Mouse (Mus musculus) MEL (cell line): ENCODE data around the gene Cstf1.

ENCODE experiments used
- CTCF ChIP-seq, 3 experiments: IDR thresholded peaks in 2 of 3; conservative IDR thresholded peaks in 1 of 3; 2 replicates each; pipeline ENCODE4 v1.5.1; 2011 to 2012; ENCODE audit warnings: low read length in 3 of 3, low read depth in 2 of 3, mild to moderate bottlenecking in 2 of 3, improper control_type of control experiment in 1 of 3, inconsistent platforms in 1 of 3, mixed read lengths in 1 of 3, moderate library complexity in 1 of 3; ENCODE audit not compliant: control insufficient read depth in 1 of 3, insufficient read depth in 1 of 3, poor library complexity in 1 of 3, severe bottlenecking in 1 of 3
- ELF1 ChIP-seq: IDR thresholded peaks from 2 replicates; pipeline ENCODE4 v1.6.1; 2014; ENCODE audit warnings: low read depth, mild to moderate bottlenecking, inconsistent platforms, low read length, improper control_type of control experiment, moderate library complexity
- NRF1 ChIP-seq: IDR thresholded peaks from 2 replicates; pipeline ENCODE4 v1.6.1; 2014; ENCODE audit warnings: low read depth, mild to moderate bottlenecking, inconsistent platforms, low read length, improper control_type of control experiment, moderate library complexity; ENCODE audit not compliant: poor library complexity, insufficient read depth, severe bottlenecking
- POLR2A ChIP-seq, 2 experiments: IDR thresholded peaks; 2 replicates each; pipeline ENCODE4 v1.6.1; 2011 to 2012; ENCODE audit warnings: low read length in 2 of 2, mild to moderate bottlenecking in 2 of 2, control low read depth in 1 of 2, improper control_type of control experiment in 1 of 2, low read depth in 1 of 2, moderate library complexity in 1 of 2; ENCODE audit not compliant: control insufficient read depth in 1 of 2, insufficient read depth in 1 of 2, poor library complexity in 1 of 2
- POLR2AphosphoS2 ChIP-seq: IDR thresholded peaks from 2 replicates; pipeline ENCODE4 v1.6.1; 2011; ENCODE audit warnings: low read length, improper control_type of control experiment
- USF1 ChIP-seq: IDR thresholded peaks from 2 replicates; pipeline ENCODE4 v1.6.1; 2014; ENCODE audit warnings: low read depth, mild to moderate bottlenecking, inconsistent platforms, low read length, improper control_type of control experiment, moderate library complexity

- TF ChIP-seq ELF1 (no peak), POLR2A (IDR thresholded peaks at IDR 0.05; ENCODE audit: control insufficient read depth in 1 of 2, insufficient read depth in 1 of 2, low read depth in 1 of 2, low read length in 2 of 2, poor library complexity in 1 of 2) (0 out of 4 replicates have a peak, but pooled peaks of 1 of the 2 experiments have one; percentile 6), CTCF (IDR thresholded peaks at IDR 0.05 in 2 of 3, conservative IDR thresholded peaks at IDR 0.05 in 1 of 3; ENCODE audit: control insufficient read depth in 1 of 3, insufficient read depth in 1 of 3, low read depth in 2 of 3, low read length in 3 of 3, poor library complexity in 1 of 3, severe bottlenecking in 1 of 3) (no peak), NRF1 (no peak), USF1 (no peak), POLR2AphosphoS2 (no peak)
Observed at GRCm38 (mm10) chr2:172381898-172382297, 11.4 kb downstream of the Cstf1 start.
